Mouse (Mus musculus) c-Kit-positive CD71-positive TER-119-positive erythroid progenitor cells, embryonic 14.5 days (primary cell): Measurements from ENCODE around the gene Steap3.

Experiments used
- DNase-seq: peaks from one replicate; pipeline ENCODE4 v3.0.0-alpha.2; 2013; ENCODE audit warnings: low spot score

The Steap3 gene

GRCm38 (mm10) chr1:120145527-120146216 is 126.8 kb downstream of the Steap3 start:
- no peak for DNase-seq

- DNase-seq, result no peak
Observed at GRCm38 (mm10) chr1:120142551-120142950, 130.0 kb downstream of the Steap3 start.
